Mouse (Mus musculus) hindbrain, embryonic 11.5 days (tissue): ENCODE results near the gene Cdk17. TPM values are rescaled to one million over a fixed set of nuclear protein-coding genes. Genes with fewer than 3 reads are reported as not detected.

Experiments used
- ATAC-seq: fragments of 200-750 bp; cut with Nextera tagmentation; 2 replicates; pipeline ENCODE4 v1.8.0; 2017; ENCODE audit warnings: mild to moderate bottlenecking, moderate TSS enrichment, moderate library complexity; ENCODE audit not compliant: low FRiP score
- DNase-seq: peaks from one replicate; pipeline ENCODE4 v3.0.0-alpha.2; 2015; ENCODE audit warnings: low spot score
- H3K27ac ChIP-seq: fragments of 300-500 bp; sonication (generic); 2 replicates; pipeline ENCODE4 v1.5.1; 2014; ENCODE audit warnings: mild to moderate bottlenecking, low read depth, low read length
- H3K27me3 ChIP-seq: fragments of 300-500 bp; sonication (generic); 2 replicates; pipeline ENCODE4 v1.6.1; 2014; ENCODE audit warnings: mild to moderate bottlenecking, low read length, moderate library complexity, mixed read lengths; ENCODE audit not compliant: control insufficient read depth, insufficient read depth
- H3K36me3 ChIP-seq: fragments of 300-500 bp; sonication (generic); 2 replicates; pipeline ENCODE4 v1.6.1; 2014; ENCODE audit warnings: mild to moderate bottlenecking, low read length, moderate library complexity, mixed read lengths; ENCODE audit not compliant: control insufficient read depth, insufficient read depth
- H3K4me1 ChIP-seq: fragments of 300-500 bp; sonication (generic); replicated peaks from 2 replicates; pipeline ENCODE4 v1.6.1; 2014; ENCODE audit warnings: low read length, mixed read lengths; ENCODE audit not compliant: control insufficient read depth, insufficient read depth
- H3K4me2 ChIP-seq: fragments of 300-500 bp; sonication (generic); replicated peaks from 2 replicates; pipeline ENCODE4 v1.6.1; 2014; ENCODE audit warnings: mild to moderate bottlenecking, low read depth, low read length
- H3K4me3 ChIP-seq: fragments of 300-500 bp; sonication (generic); 2 replicates; pipeline ENCODE4 v1.5.1; 2014; ENCODE audit warnings: low read depth, low read length
- H3K9ac ChIP-seq: fragments of 300-500 bp; sonication (generic); 2 replicates; pipeline ENCODE4 v1.6.1; 2014; ENCODE audit warnings: low read depth, low read length
- H3K9me3 ChIP-seq: fragments of 300-500 bp; sonication (generic); 2 replicates; pipeline ENCODE4 v1.6.1; 2016; ENCODE audit warnings: low read length; ENCODE audit not compliant: control insufficient read depth
- WGBS: fragments of 180-500 bp; shearing (Covaris S2); extraction: QIAGEN DNeasy Blood & Tissue Kit; methylation state at CpG from one replicate; pipeline ENCODE4 v1.1.7; 2014; 5-methylcytosine and 5-hydroxymethylcytosine counted together
- polyA plus RNA-seq: library from polyadenylated mRNA; unstranded; fragments of >200 nt; fragmentation: Nextera tagmentation; extraction: Ambion mirVana; gene quantifications from 2 replicates; pipeline ENCODE4 v1.2.1, GENCODE M21; 2014

Gene Cdk17
- polyA plus RNA-seq, 1 experiment from 2014 or later: 37.3 TPM

GRCm38 (mm10) chr10:93293621-93294020 lies 132.9 kb downstream of the Cdk17 start:
- no peak for DNase-seq
- Histone ChIP-seq H3K27ac (no peak overlapping the region), H3K9ac (no peak overlapping the region), H3K36me3 (no peaks in the 10 kb centered on the region), H3K9me3 (no peaks in the 10 kb centered on the region), H3K27me3 (no peaks in the 10 kb centered on the region), H3K4me3 (no peak overlapping the region), H3K4me1 (no peaks in the 10 kb centered on the region), H3K4me2 (no peak overlapping the region)
- WGBS: 80% methylated on average over 7 of the region's 7 CpGs
- no peak for ATAC-seq

DNA sequence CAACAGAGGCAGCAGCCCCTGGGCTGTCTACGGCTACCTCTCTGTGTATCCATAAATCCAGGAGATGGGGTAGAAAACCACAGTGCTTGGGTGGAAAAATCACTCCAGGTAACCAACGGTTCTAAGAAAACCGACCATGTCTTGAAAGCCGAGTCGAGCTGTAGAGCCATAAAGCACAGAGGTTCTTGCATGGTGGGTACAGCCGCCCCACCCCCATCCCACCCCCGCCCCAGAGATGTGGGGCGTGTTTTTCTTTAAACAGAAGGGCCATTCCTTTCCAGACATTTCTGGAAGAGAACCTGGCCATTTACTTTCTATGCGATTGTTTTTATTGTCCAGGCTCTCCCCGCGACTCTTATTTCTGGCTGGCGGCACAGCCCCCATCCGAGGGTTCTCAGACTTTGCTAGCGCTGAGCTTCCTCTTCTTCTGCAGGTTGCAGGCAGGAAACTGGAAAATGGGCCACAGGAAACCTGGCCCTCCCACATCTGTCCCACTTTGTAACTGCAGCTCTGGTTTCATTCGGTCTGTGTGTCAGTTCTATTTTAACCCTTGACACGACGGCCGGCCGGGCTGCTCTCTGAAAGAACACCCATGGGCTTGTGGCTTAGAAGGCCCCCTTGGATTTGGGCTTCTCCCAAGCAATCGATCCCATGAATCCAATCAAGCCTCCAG lies 134.0 kb downstream of the Cdk17 start:
- H3K4me2 ChIP-seq: no peak overlapping the region
- no peaks in the 10 kb centered on the region for H3K36me3 ChIP-seq
- no peak overlapping the region for H3K4me3 ChIP-seq
- DNase-seq: no peak
- H3K9ac ChIP-seq: no peak overlapping the region
- no peak for ATAC-seq
- 73% methylated on average over 20 of the region's 20 CpGs for WGBS
- no peaks in the 10 kb centered on the region for H3K4me1 ChIP-seq
- no peaks in the 10 kb centered on the region for H3K27me3 ChIP-seq
- H3K27ac ChIP-seq: no peak overlapping the region
- H3K9me3 ChIP-seq: no peaks in the 10 kb centered on the region

DNA sequence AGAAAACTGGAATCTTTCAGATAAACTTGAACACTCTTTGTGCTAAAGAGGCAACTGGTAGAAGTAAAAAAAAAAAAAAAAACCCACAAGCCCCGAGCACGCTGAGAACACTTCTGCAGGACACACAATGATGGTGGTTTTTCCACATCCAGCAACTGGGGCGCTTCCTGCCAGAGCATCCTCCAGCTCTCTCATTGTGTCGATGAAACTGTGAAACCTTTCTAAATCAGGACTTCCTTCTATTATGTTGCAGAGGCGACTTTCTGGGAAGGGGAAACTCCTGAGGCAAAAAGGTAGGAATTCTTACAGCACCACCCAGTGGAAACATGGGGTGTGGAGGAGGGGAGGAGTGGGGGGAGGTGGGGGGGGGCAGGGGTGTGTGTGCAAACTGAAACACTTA lies 137.1 kb downstream of the Cdk17 start:
- Histone ChIP-seq H3K27me3 (no peaks in the 10 kb centered on the region), H3K9ac (no peak overlapping the region), H3K4me3 (no peak overlapping the region), H3K36me3 (no peaks in the 10 kb centered on the region), H3K4me2 (no peak overlapping the region), H3K27ac (no peak overlapping the region), H3K9me3 (no peaks in the 10 kb centered on the region), H3K4me1 (no peaks in the 10 kb centered on the region)
- no peak for DNase-seq
- no peak for ATAC-seq
- WGBS: 44% methylated on average over 5 of the region's 5 CpGs

DNA sequence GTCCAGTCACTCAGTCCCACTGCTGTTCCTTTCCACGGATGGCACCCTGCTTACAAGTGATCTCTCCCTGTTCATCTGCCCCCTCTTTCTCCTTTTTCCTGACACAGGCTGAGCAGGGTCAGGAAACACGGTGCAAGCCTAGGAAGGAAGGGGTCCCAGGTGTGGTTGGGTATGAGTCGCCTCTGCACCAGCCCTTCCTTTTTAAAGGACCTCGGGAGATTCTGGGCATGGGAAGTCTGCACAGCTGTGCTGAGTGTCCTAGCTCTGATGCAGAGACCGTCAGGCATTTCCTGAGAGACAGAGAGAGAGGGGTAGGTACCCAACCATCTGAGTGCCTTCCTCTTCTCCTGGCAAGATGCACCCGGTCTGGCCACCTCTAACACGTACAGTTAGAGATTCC lies 137.5 kb downstream of the Cdk17 start:
- DNase-seq (no peak), ATAC-seq (no peak)
- Histone ChIP-seq H3K4me1 (no peaks in the 10 kb centered on the region), H3K4me2 (no peak overlapping the region), H3K36me3 (no peaks in the 10 kb centered on the region), H3K4me3 (no peak overlapping the region), H3K27me3 (no peaks in the 10 kb centered on the region), H3K9me3 (no peaks in the 10 kb centered on the region), H3K27ac (no peak overlapping the region), H3K9ac (no peak overlapping the region)
- 69% methylated on average over 7 of the region's 7 CpGs for WGBS

GRCm38 (mm10) chr10:93301831-93302230 lies 141.2 kb downstream of the Cdk17 start:
- WGBS: 74% methylated on average over 8 of the region's 8 CpGs
- DNase-seq: no peak
- no peak for ATAC-seq

DNA sequence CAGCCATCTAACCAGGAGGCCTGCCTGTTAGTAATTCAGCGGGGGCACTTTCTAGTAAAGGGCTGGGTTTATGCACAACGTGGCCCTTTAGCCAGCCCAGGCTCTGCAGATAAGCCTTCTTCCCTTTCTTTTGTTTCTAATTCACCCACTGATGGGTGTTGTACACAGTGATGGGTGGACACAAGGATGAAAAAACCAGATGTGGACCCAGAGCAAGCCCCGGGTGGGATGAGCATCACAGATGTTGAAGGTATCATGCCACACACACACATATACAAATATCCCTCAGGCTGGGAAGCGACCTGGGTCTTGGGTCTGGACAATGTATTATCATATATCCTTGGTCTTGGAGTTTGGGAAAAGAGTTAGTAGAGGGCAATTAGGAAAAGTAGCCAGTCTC lies 142.6 kb downstream of the Cdk17 start:
- H3K36me3 ChIP-seq: no peaks in the 10 kb centered on the region
- no peak overlapping the region for H3K9ac ChIP-seq
- H3K4me1 ChIP-seq: no peaks in the 10 kb centered on the region
- no peak overlapping the region for H3K4me2 ChIP-seq
- H3K27ac ChIP-seq: no peak overlapping the region
- H3K27me3 ChIP-seq: no peaks in the 10 kb centered on the region
- no peak overlapping the region for H3K4me3 ChIP-seq
- 63% methylated on average over 4 of the region's 4 CpGs for WGBS
- no peaks in the 10 kb centered on the region for H3K9me3 ChIP-seq
- DNase-seq: no peak
- ATAC-seq: no peak

More at GRCm38 (mm10) chr10:93301831-93302230, 141.2 kb downstream of the Cdk17 start:
- Histone ChIP-seq H3K9me3 (no peaks in the 10 kb centered on the region), H3K4me1 (no peaks in the 10 kb centered on the region), H3K9ac (no peak overlapping the region), H3K27me3 (no peaks in the 10 kb centered on the region), H3K4me2 (no peak overlapping the region), H3K4me3 (no peak overlapping the region), H3K27ac (no peak overlapping the region), H3K36me3 (no peaks in the 10 kb centered on the region)

- no peaks in the 10 kb centered on the region for H3K27me3 ChIP-seq
- no peak for ATAC-seq
- WGBS: 66% methylated on average over 6 of the region's 6 CpGs
- no peaks in the 10 kb centered on the region for H3K9me3 ChIP-seq
- H3K4me1 ChIP-seq: peaks cover 4% of the 10 kb centered on the region; the same call in 1 of the 2 replicates
- no peak overlapping the region for H3K4me2 ChIP-seq
- no peak overlapping the region for H3K4me3 ChIP-seq
- H3K9ac ChIP-seq: no peak overlapping the region
- H3K27ac ChIP-seq: no peak overlapping the region
- no peaks in the 10 kb centered on the region for H3K36me3 ChIP-seq
- DNase-seq: no peak
Measured at GRCm38 (mm10) chr10:93305946-93306345, 145.3 kb downstream of the Cdk17 start.

DNA sequence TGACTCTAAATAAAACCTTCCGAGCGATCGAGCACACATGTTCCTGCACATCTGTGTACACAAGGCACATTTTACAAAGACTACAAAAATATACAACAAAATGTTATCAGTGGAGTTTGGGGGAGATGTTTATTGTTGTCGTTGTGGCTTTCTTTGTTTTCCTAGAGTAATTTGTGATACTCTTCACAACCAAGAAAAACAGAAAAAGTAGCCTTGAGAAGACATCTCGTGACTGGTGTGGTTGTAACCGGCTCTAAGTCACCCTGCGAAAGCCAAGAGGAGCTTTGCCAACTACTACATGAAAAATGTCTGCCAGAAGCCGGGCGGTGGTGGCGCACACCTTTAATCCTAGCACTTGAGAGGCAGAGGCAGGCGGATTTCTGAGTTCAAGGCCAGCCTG lies 145.7 kb downstream of the Cdk17 start:
- WGBS: 87% methylated on average over 11 of the region's 11 CpGs
- H3K27me3 ChIP-seq: no peaks in the 10 kb centered on the region
- ATAC-seq (no peak), DNase-seq (no peak)
- H3K36me3 ChIP-seq: no peaks in the 10 kb centered on the region
- peaks cover 4% of the 10 kb centered on the region; the same call in 1 of the 2 replicates for H3K4me1 ChIP-seq
- no peak overlapping the region for H3K9ac ChIP-seq
- no peak overlapping the region for H3K4me2 ChIP-seq
- no peak overlapping the region for H3K27ac ChIP-seq
- no peaks in the 10 kb centered on the region for H3K9me3 ChIP-seq
- H3K4me3 ChIP-seq: no peak overlapping the region

GRCm38 (mm10) chr10:93309131-93309933 lies 148.7 kb downstream of the Cdk17 start:
- Histone ChIP-seq H3K27me3 (no peaks in the 10 kb centered on the region), H3K4me2 (peak overlapping the region; percentile 98), H3K27ac (peak overlapping the region; percentile 67; the same call in 1 of the 2 replicates), H3K9me3 (no peaks in the 10 kb centered on the region), H3K9ac (peak overlapping the region; percentile 73), H3K4me1 (peaks cover 4% of the 10 kb centered on the region; the same call in 1 of the 2 replicates), H3K4me3 (peak overlapping the region; percentile 52), H3K36me3 (no peaks in the 10 kb centered on the region)
- under 1% methylated on average over 18 of the region's 23 CpGs for WGBS
- DNase-seq: peak; percentile 65
- peak; percentile 70 for ATAC-seq
